Mouse (Mus musculus): ENCODE results near the gene Abr.

Abr gene

GRCm38 (mm10) chr11:76548153-76548721, 73.9 kb downstream of the Abr start:
- POLR2A ChIA-PET: interaction anchor here in 3 of 4 experiments (1.0 to 5.1 kb wide), 11 partner anchors 10 to 75 kb away, joined by 3 to 77 read pairs (median 12); no protein-coding TSS in a partner anchor
- CTCF ChIA-PET: interaction anchor here in 2 of 4 experiments (0.5 to 3.8 kb wide), 7 partner anchors 9 to 241 kb away, joined by 3 to 23 read pairs (median 4); no protein-coding TSS in a partner anchor

GRCm38 (mm10) chr11:76547420-76547819, 74.7 kb downstream of the Abr start:
- POLR2A ChIA-PET: interaction anchor here in 3 of 4 experiments (0.6 to 5.1 kb wide), 28 partner anchors 11 to 495 kb away, joined by 3 to 77 read pairs (median 5); no protein-coding TSS in a partner anchor
- CTCF ChIA-PET: interaction anchor here (0.5 to 3.8 kb wide), 12 partner anchors 10 to 460 kb away, joined by 3 to 23 read pairs (median 6); no protein-coding TSS in a partner anchor

GRCm38 (mm10) chr11:76546431-76546830, 75.7 kb downstream of the Abr start:
- CTCF ChIA-PET: interaction anchor here in 3 of 4 experiments (0.6 to 3.8 kb wide), 10 partner anchors 9 to 555 kb away, joined by 3 to 23 read pairs (median 6); no protein-coding TSS in a partner anchor
- POLR2A ChIA-PET: interaction anchor here (0.6 to 5.1 kb wide), 24 partner anchors 9 to 92 kb away, joined by 3 to 77 read pairs (median 5); no protein-coding TSS in a partner anchor

DNA sequence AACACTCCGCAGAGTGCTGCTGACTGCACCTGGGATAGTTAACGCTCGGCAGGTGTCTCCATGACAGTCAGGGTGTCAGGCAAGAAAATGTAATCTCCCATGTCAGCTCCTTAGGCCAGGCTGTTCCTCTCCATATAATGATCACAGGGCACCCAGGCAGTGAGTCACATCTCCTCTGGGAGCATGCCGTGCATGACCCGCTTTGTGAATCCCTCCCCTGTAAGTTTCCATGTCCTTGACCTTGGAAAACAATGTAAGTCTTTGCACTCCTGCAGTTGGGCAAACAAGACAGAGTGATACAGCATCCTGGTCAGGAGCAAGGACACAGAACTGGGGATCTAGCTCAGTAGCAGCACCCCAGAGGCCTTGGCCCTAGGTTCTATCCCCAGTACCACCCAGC, 78.8 kb downstream of the Abr start:
- CTCF ChIA-PET: interaction anchor here in 2 of 4 experiments (0.7 to 3.7 kb wide), 5 partner anchors 14 to 103 kb away, joined by 3 to 30 read pairs (median 5); no protein-coding TSS in a partner anchor
- POLR2A ChIA-PET: interaction anchor here in 2 of 4 experiments (0.6 to 1.8 kb wide), 7 partner anchors 14 to 158 kb away, joined by 3 to 4 read pairs (median 3); no protein-coding TSS in a partner anchor

DNA sequence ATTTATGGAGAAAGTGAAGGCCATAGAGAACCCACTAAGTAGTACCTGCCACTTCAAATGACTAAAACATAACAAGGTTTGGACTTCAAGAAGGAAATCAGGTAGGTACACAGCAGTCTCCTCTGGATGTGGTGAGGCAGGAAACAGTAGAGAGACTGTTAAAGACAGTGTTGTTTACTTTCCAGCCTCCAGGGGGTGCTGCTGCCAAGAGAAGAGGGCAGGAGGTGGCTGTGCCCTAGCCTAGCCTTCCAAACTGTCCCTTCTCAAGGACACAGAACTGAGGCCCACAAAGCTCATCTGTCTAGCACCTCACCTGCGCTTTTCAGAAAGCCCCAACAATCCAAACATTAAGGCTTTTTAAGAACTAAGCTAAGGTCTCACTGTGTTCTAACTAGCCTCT, 81.1 kb downstream of the Abr start:
- ChIA-PET CTCF (interaction anchor here (0.5 to 3.7 kb wide), 16 partner anchors 9 to 473 kb away, joined by 3 to 30 read pairs (median 4); no protein-coding TSS in a partner anchor), POLR2A (interaction anchor here in 3 of 4 experiments (0.8 to 2.0 kb wide), 10 partner anchors 10 to 83 kb away, joined by 3 to 7 read pairs (median 3); no protein-coding TSS in a partner anchor)

DNA sequence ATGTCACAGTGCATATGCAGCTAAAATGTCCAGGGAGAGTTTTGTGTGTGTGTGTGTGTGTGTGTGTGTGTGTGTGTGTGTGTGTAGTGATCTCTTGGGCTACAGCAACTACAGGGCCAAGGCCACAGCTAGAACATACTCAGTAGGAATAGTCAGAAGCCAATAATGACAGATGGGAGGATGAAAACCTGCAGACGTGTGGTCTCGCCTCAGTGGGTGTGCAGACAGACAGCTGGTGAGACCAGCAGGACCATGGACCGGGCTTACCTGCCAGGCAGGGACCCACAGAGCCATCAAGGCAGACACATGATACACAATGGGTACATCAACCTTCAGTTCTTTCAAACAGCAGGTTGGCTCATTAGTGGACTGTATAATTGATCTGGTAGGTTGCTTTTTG, 84.7 kb downstream of the Abr start:
- ChIA-PET CTCF (interaction anchor here (0.6 to 4.2 kb wide), 60 partner anchors 8 to 970 kb away, joined by 3 to 43 read pairs (median 4); partner anchors contain the start of genes Abr (in 2 of the 4) and Timm22 (in 1 of the 4)), POLR2A (interaction anchor here in 3 of 4 experiments (0.6 to 4.6 kb wide), 21 partner anchors 8 to 154 kb away, joined by 3 to 19 read pairs (median 4); no protein-coding TSS in a partner anchor)

- POLR2A ChIA-PET: interaction anchor here in 3 of 4 experiments (0.6 to 4.6 kb wide), 24 partner anchors 9 to 155 kb away, joined by 3 to 19 read pairs (median 4); no protein-coding TSS in a partner anchor
- CTCF ChIA-PET: interaction anchor here (0.5 to 4.2 kb wide), 71 partner anchors 8 to 1445 kb away, joined by 3 to 43 read pairs (median 4); partner anchors contain the start of genes Abr (in 3 of the 4) and Timm22 (in 1 of the 4)
These were observed 85.3 kb downstream of the Abr start for GRCm38 (mm10) chr11:76536576-76537354.

DNA sequence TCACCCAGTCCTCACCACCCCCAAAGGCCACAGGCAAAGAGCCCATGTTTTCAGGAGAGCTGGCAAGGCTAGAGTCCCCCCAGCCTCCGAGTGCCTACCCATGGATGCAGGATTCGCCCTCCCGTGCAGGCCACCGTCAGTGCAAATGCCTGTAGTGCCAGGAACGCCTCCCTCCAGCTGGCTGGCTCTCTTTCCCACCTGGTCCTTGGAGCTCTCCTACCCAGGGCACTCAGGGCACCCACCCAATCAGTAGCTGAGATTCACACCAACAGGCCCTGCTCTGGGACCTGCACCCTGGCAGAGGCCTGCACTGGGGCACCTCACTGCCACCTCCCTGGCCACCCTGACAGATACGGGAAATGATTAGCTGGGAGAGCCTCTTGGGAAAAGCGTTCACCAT, 90.1 kb downstream of the Abr start:
- CTCF ChIA-PET: interaction anchor here (0.6 to 3.0 kb wide), 12 partner anchors 9 to 803 kb away, joined by 3 to 27 read pairs (median 3); partner anchors contain the start of gene Tmigd1 (in 1 of the 4)
- POLR2A ChIA-PET: interaction anchor here (0.5 to 4.2 kb wide), 20 partner anchors 8 to 175 kb away, joined by 3 to 21 read pairs (median 4); no protein-coding TSS in a partner anchor

- ChIA-PET POLR2A (interaction anchor here in 2 of 4 experiments (0.6 to 4.2 kb wide), 38 partner anchors 8 to 456 kb away, joined by 3 to 21 read pairs (median 4); partner anchors contain the start of genes Abr (in 2 of the 2) and Gosr1 (in 1 of the 2)), CTCF (interaction anchor here (0.5 to 3.4 kb wide), 19 partner anchors 11 to 802 kb away, joined by 3 to 27 read pairs (median 4); partner anchors contain the start of gene Abr (in 1 of the 4))
These were observed 91.0 kb downstream of the Abr start for GRCm38 (mm10) chr11:76530966-76531678.

- ChIA-PET POLR2A (interaction anchor here in 3 of 4 experiments (0.5 to 4.2 kb wide), 43 partner anchors 10 to 456 kb away, joined by 3 to 21 read pairs (median 3); partner anchors contain the start of genes Abr (in 2 of the 3) and Gosr1 (in 1 of the 3)), CTCF (interaction anchor here (0.5 to 3.4 kb wide), 28 partner anchors 11 to 378 kb away, joined by 3 to 27 read pairs (median 3); partner anchors contain the start of gene Timm22 (in 1 of the 4))
These were observed 91.8 kb downstream of the Abr start for GRCm38 (mm10) chr11:76530168-76530935.

DNA sequence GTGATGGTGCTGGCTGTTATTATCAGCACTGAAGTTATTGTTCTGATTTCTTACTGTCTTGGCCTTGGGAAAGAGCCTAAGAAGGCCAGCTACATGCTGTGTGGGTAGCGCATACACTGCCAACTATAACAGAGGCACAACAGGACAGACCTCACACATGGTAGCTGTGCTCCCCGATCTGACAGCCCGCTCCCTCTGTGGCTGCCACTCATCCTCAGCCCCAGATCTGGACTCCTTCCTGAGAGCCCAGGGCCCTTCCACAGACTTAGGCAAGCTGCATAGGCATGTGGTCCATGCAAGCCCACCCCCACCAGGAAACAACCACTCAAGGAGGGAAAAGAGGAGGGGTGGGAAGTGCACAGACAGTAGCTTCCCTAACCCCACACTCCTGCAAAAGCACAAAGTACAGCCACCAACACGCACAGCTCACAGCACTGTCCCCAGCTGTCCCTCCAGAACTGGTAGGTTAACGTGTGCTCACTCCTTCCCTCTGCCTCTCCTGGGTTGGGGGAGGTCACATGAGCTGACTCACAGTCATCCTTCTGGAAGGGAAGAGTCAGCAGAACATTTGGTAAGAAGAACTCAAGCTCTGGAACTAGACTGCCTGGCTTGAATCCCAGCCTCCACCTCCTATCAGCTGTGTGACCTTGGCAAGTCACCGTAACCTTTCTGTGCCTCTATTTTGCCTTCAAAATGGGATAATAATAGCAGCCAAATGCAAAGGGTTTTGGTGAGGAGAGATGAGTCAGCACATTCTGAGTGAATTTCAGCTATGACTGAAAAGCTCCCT, 92.6 kb downstream of the Abr start:
- ChIA-PET POLR2A (interaction anchor here in 3 of 4 experiments (0.5 to 4.2 kb wide), 34 partner anchors 9 to 119 kb away, joined by 3 to 21 read pairs (median 4); partner anchors contain the start of gene Abr (in 2 of the 3)), CTCF (interaction anchor here (0.6 to 3.4 kb wide), 28 partner anchors 10 to 1161 kb away, joined by 3 to 27 read pairs (median 3); partner anchors contain the start of gene Timm22 (in 1 of the 4))

DNA sequence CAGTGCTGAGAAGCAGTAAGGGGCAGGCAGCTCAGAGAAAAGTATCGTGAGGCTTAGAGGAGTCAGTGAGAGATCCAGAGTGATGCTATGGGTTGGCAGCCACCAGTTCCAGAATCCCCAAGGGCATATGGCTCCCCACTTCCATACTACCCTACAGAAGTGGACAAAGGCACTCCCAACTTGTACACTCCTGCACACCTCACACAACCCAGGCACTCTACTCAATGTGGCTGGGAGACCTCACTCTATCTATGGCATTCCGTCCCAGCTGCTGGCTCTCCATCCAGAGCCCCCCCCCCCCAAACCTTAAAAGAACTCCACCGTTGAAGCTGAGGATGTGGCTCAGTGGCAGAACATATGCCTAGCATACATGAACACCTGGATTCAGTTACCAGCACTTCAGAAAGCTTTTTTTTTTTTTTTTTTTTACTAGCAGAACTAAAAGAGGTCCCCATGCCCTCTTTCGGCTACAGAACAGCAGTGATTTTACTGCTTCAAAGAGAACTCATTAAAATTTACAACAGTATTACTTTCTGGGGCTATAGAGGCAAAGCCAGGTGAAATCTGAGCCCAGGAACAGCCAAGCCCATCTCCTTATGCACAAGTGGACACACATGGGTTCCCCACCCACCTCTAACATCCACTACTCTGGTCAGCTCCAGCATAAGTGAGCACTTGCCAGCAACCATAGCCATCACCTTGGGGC, 96.3 kb downstream of the Abr start:
- POLR2A ChIA-PET: interaction anchor here in 3 of 4 experiments (0.7 to 1.6 kb wide), 9 partner anchors 10 to 120 kb away, joined by 3 to 10 read pairs (median 3); no protein-coding TSS in a partner anchor
- CTCF ChIA-PET: interaction anchor here (0.5 to 3.4 kb wide), 32 partner anchors 9 to 504 kb away, joined by 3 to 19 read pairs (median 5); partner anchors contain the start of gene Timm22 (in 1 of the 4)

- POLR2A ChIA-PET: interaction anchor here in 2 of 4 experiments (0.8 to 1.6 kb wide), 9 partner anchors 11 to 121 kb away, joined by 3 to 5 read pairs (median 3); no protein-coding TSS in a partner anchor
- CTCF ChIA-PET: interaction anchor here (0.7 to 3.4 kb wide), 21 partner anchors 10 to 186 kb away, joined by 3 to 19 read pairs (median 5); no protein-coding TSS in a partner anchor
These were observed 97.2 kb downstream of the Abr start for GRCm38 (mm10) chr11:76524947-76525346.

GRCm38 (mm10) chr11:76523356-76523755, 98.8 kb downstream of the Abr start:
- ChIA-PET CTCF (interaction anchor here (0.9 to 2.3 kb wide), 9 partner anchors 9 to 123 kb away, joined by 3 to 10 read pairs (median 4); no protein-coding TSS in a partner anchor), POLR2A (interaction anchor here in 2 of 4 experiments (0.5 to 1.6 kb wide), 7 partner anchors 9 to 89 kb away, joined by 3 to 6 read pairs (median 3); no protein-coding TSS in a partner anchor)

All from embryonic stem cell, embryonic (primary cell).